Mouse (Mus musculus): ENCODE results near the gene Wfdc12. TPM values are rescaled to one million over a fixed set of nuclear protein-coding genes. Genes with fewer than 3 reads are reported as not detected.

The Wfdc12 gene
- polyA plus RNA-seq, 1 experiment from 2014 or later: not detected

DNA sequence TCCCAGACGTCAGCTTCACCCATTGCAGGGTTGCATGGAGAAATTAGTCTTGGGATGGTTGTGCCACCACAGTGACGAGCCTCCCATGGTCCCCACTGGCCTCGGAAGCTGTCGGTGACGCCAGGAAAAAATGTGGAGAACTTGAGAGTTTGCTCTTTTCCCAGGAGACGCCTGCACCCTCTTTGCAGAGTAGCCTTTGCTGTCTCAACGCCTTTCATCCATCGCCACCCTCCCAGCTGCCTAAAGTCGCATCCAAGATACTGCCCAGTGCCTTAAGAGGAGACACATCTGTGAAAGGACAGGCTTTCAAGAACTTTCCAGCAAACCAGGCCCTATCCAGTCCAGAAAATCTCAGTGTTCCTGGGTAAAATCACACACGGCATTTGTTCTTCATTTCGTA lies 38.1 kb downstream of the Wfdc12 start:
- Histone ChIP-seq H3K4me3 (no peak overlapping the region), H3K9me3 (no peaks in the 10 kb centered on the region), H3K27me3 (no peaks in the 10 kb centered on the region), H3K4me1 (peaks cover 26% of the 10 kb centered on the region), H3K36me3 (peaks cover 30% of the 10 kb centered on the region), H3K27ac (no peak overlapping the region), H3K4me2 (no peak overlapping the region), H3K9ac (no peak overlapping the region)
- WGBS: 87% methylated on average over 11 of the region's 11 CpGs
- ATAC-seq (ENCODE audit: insufficient number of reproducible peaks, insufficient read depth, low FRiP score, low TSS enrichment, low read depth): no peak

DNA sequence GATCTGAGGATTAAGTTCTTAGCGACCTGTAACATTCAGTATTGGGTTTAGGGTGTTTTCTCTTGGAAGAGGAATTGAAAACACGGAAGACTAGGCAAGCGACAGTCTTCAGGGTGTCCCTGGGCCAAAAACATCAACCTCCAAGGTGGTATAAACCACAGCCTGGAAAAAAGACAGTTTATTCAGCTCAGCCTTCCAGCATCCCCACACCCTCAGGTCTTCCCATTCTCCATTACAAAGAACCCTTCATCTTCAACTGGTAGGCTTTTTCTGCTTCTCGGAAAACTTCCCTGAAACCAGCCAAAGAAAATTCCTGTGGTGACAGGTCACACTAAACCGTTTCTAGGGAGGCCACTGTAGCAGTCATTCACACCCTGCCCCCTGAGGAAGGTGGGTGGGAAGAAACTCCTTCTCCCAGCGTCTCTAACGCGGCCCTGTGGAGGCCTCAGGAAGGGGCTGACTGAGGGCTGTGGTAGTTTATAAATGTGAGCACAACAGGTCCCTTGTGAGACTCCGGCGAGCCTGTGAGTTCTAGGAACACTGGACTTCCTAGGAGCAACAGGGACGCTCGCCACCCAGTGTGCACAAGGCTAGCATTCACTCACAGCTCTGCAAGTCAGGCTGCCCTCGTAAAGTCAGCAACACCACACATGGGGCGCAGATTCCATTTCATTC lies 40.2 kb downstream of the Wfdc12 start:
- WGBS: 27% methylated on average over 14 of the region's 14 CpGs
- peak; percentile 43 for ATAC-seq (ENCODE audit: insufficient number of reproducible peaks, insufficient read depth, low FRiP score, low TSS enrichment, low read depth)
- Histone ChIP-seq H3K9ac (no peak overlapping the region), H3K27ac (peak overlapping the region; percentile 84), H3K27me3 (no peaks in the 10 kb centered on the region), H3K4me3 (no peak overlapping the region), H3K4me2 (no peak overlapping the region), H3K4me1 (peaks cover 26% of the 10 kb centered on the region), H3K36me3 (peaks cover 36% of the 10 kb centered on the region), H3K9me3 (no peaks in the 10 kb centered on the region)

DNA sequence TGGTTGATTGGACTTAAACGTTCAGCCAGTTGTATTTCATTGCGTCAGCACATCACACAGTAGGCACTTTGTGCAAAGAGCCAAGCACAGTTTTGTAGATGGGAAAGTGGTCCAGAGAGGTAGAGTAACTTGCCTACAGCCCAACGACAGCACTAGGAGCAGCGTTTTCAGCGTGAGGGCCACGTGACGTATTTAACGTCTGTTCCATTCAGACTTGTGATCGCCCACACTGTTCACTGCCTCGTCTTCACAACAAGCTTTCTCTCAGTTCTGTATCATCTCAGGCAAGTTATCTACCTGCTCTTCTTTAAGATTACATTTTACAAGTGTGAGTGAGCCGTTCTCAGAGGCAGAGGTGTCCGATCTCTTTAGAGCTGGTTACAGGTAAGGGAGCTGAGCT lies 43.9 kb downstream of the Wfdc12 start:
- H3K9me3 ChIP-seq: no peaks in the 10 kb centered on the region
- ATAC-seq (ENCODE audit: insufficient number of reproducible peaks, insufficient read depth, low FRiP score, low TSS enrichment, low read depth): no peak
- H3K9ac ChIP-seq: no peak overlapping the region
- no peak overlapping the region for H3K27ac ChIP-seq
- peaks cover 44% of the 10 kb centered on the region for H3K4me1 ChIP-seq
- 96% methylated on average over 12 of the region's 12 CpGs for WGBS
- no peak overlapping the region for H3K4me3 ChIP-seq
- H3K36me3 ChIP-seq: peaks cover 7% of the 10 kb centered on the region; the same call in 1 of the 2 replicates
- no peak overlapping the region for H3K4me2 ChIP-seq
- no peaks in the 10 kb centered on the region for H3K27me3 ChIP-seq

DNA sequence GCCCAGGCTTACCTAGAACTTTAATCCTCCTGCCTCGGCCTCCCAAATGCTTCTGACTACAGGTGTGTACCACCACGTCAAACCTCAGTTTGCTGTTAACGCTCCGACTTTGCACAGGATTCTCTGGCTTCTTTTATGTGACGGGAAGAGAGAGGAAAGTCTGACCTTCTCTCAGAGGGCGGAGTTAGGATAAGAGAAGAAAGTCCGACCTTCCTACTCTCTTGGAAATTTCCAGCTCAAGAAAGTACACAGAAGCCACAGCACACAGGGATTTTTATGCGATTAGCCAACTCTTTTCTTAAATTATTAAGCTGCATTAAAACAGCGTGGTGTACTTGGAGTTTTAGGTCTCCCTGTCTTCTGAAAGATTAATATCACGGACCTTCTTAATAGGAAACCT lies 45.9 kb downstream of the Wfdc12 start:
- no peak for ATAC-seq (ENCODE audit: insufficient number of reproducible peaks, insufficient read depth, low FRiP score, low TSS enrichment, low read depth)
- Histone ChIP-seq H3K4me2 (no peak overlapping the region), H3K4me1 (peaks cover 29% of the 10 kb centered on the region), H3K36me3 (peaks cover 6% of the 10 kb centered on the region; the same call in 1 of the 2 replicates), H3K4me3 (no peak overlapping the region), H3K27me3 (no peaks in the 10 kb centered on the region), H3K9ac (no peak overlapping the region), H3K27ac (no peak overlapping the region), H3K9me3 (no peaks in the 10 kb centered on the region)
- WGBS: 80% methylated on average over 10 of the region's 10 CpGs

DNA sequence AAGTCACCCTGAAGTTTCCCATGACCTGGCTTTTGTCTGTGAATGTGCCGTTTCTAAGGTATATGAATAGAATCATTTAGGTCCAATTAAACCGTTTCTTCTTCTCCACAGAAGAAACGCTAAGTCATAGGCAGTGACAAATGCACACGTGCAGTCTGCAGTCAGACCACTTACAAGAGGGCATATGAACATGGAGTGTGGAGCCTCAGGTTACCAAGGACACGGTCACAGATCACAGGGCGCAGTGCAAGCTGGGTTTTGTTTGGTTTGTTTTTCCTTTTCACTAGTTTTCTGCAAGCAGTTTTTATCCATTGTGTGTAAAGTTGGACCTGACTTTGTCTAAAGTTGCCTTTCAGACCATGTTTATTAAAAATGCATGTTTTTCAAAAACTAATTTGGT lies 46.4 kb downstream of the Wfdc12 start:
- no peak for ATAC-seq (ENCODE audit: insufficient number of reproducible peaks, insufficient read depth, low FRiP score, low TSS enrichment, low read depth)
- 74% methylated on average over 6 of the region's 6 CpGs for WGBS
- no peaks in the 10 kb centered on the region for H3K27me3 ChIP-seq
- H3K4me2 ChIP-seq: no peak overlapping the region
- H3K9ac ChIP-seq: no peak overlapping the region
- H3K4me1 ChIP-seq: peaks cover 24% of the 10 kb centered on the region
- no peak overlapping the region for H3K27ac ChIP-seq
- H3K36me3 ChIP-seq: peaks cover 6% of the 10 kb centered on the region; the same call in 1 of the 2 replicates
- H3K9me3 ChIP-seq: no peaks in the 10 kb centered on the region
- H3K4me3 ChIP-seq: no peak overlapping the region

DNA sequence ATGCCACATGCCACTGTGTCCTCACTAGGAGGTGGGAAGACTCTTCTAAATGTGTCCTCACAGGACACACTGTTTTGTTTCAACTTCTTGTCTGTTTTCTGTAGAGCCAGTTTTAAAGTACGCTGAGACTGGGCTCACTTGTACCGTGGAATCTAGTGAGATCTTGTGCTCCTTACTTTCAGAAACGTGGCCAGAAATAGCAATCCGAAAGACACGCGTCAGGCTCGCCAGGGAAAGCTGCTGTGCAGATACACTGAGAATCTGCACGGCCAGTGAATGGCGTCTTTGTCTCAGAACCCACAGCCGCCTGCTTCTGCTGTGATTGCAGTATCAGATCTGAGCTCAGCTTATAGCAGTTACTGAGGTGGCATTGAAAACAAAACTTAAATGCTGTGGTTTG lies 48.4 kb downstream of the Wfdc12 start:
- 26% methylated on average over 10 of the region's 10 CpGs for WGBS
- Histone ChIP-seq H3K4me3 (no peak overlapping the region), H3K4me2 (no peak overlapping the region), H3K27ac (peak overlapping the region; percentile 89), H3K27me3 (no peaks in the 10 kb centered on the region), H3K9me3 (no peaks in the 10 kb centered on the region), H3K9ac (0 out of 2 replicates have a peak overlapping the region, but pooled peaks have one; percentile 21), H3K4me1 (peaks cover 36% of the 10 kb centered on the region), H3K36me3 (peaks cover 6% of the 10 kb centered on the region; the same call in 1 of the 2 replicates)
- ATAC-seq (ENCODE audit: insufficient number of reproducible peaks, insufficient read depth, low FRiP score, low TSS enrichment, low read depth): no peak

Other genes with a start within 250 kb of the Wfdc12 start
- gene Ywhab, start 195.6 kb downstream of the Wfdc12 start, polyA plus RNA-seq (2015; fragmentation: Nextera tagmentation; extraction: Ambion mirVana): 311 and 329 TPM in 2 replicates
- 1.6 and 2.8 TPM in 2 replicates for gene Pabpc1l, start 165.2 kb downstream of the Wfdc12 start, polyA plus RNA-seq (2015; fragmentation: Nextera tagmentation; extraction: Ambion mirVana)
- 19.0 and 19.8 TPM in 2 replicates for gene Stk4, start 120.3 kb downstream of the Wfdc12 start, polyA plus RNA-seq (2015; fragmentation: Nextera tagmentation; extraction: Ambion mirVana)
- 59.1 and 59.3 TPM in 2 replicates for gene Tomm34, start 119.4 kb downstream of the Wfdc12 start, polyA plus RNA-seq (2015; fragmentation: Nextera tagmentation; extraction: Ambion mirVana)
- 0.80 and 1.2 TPM in 2 replicates for gene Kcns1, start 19.5 kb downstream of the Wfdc12 start, polyA plus RNA-seq (2015; fragmentation: Nextera tagmentation; extraction: Ambion mirVana)
- not detected in 2 replicates for gene Wfdc5, start 7.9 kb downstream of the Wfdc12 start, polyA plus RNA-seq (2015; fragmentation: Nextera tagmentation; extraction: Ambion mirVana)
- gene Wfdc15a, start 9.5 kb upstream of the Wfdc12 start, polyA plus RNA-seq (2015; fragmentation: Nextera tagmentation; extraction: Ambion mirVana): not detected in 2 replicates
- not detected in 2 replicates for gene Wfdc15b, start 31.1 kb upstream of the Wfdc12 start, polyA plus RNA-seq (2015; fragmentation: Nextera tagmentation; extraction: Ambion mirVana)
- not detected in 2 replicates for gene Svs2, start 47.9 kb upstream of the Wfdc12 start, polyA plus RNA-seq (2015; fragmentation: Nextera tagmentation; extraction: Ambion mirVana)
- gene Svs3b, start 66.0 kb upstream of the Wfdc12 start, polyA plus RNA-seq (2015; fragmentation: Nextera tagmentation; extraction: Ambion mirVana): not detected in 2 replicates
- not detected in 2 replicates for gene Svs4, start 87.9 kb upstream of the Wfdc12 start, polyA plus RNA-seq (2015; fragmentation: Nextera tagmentation; extraction: Ambion mirVana)
- gene Svs3a, start 98.7 kb upstream of the Wfdc12 start, polyA plus RNA-seq (2015; fragmentation: Nextera tagmentation; extraction: Ambion mirVana): not detected in 2 replicates
- not detected in 2 replicates for gene Svs6, start 126.1 kb upstream of the Wfdc12 start, polyA plus RNA-seq (2015; fragmentation: Nextera tagmentation; extraction: Ambion mirVana)
- not detected in 2 replicates for gene Svs5, start 142.1 kb upstream of the Wfdc12 start, polyA plus RNA-seq (2015; fragmentation: Nextera tagmentation; extraction: Ambion mirVana)
- gene Slpi, start 198.5 kb upstream of the Wfdc12 start, polyA plus RNA-seq (2015; fragmentation: Nextera tagmentation; extraction: Ambion mirVana): 2.2 and 2.7 TPM in 2 replicates
- gene Rbpjl, start 212.5 kb upstream of the Wfdc12 start, polyA plus RNA-seq (2015; fragmentation: Nextera tagmentation; extraction: Ambion mirVana): 0.59 and 1.0 TPM in 2 replicates
- 66.0 and 105 TPM in 2 replicates for gene Matn4, start 214.6 kb upstream of the Wfdc12 start, polyA plus RNA-seq (2015; fragmentation: Nextera tagmentation; extraction: Ambion mirVana)